Mouse (Mus musculus): Measurements from ENCODE around the gene Mast4.

The Mast4 gene

DNA sequence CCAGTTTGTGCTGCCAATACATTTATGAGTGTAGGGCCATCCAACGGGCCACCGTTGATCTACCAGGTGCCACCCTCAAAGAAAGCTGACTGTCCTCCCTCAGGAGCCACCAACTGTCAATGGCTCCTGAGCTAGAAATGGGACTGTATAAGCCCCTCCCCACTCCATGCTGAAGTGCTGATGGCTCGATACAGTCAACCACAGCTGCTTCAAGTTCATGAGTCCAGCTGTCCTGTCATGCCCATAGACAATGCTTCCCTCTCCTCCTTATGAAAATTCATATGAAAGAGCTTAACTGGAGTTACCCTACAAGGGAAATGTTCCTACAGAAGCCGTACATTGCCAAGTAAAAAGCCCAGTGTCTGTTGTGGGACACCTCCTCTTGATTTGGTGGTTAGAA, 93.2 kb downstream of the Mast4 start:
- no peak for DNase-seq (ENCODE audit: low spot score in 2 of 2)

GRCm38 (mm10) chr13:103239654-103240053, 94.6 kb downstream of the Mast4 start:
- DNase-seq (ENCODE audit: low spot score in 2 of 2), result no peak

GRCm38 (mm10) chr13:103238034-103238705, 96.1 kb downstream of the Mast4 start:
- no peak for DNase-seq (ENCODE audit: low spot score in 2 of 2)

- DNase-seq (ENCODE audit: low spot score in 2 of 2), result no peak
These were observed 102.1 kb downstream of the Mast4 start for GRCm38 (mm10) chr13:103232171-103232570.

- DNase-seq (ENCODE audit: low spot score in 2 of 2), result no peak
These were observed 105.2 kb downstream of the Mast4 start for GRCm38 (mm10) chr13:103229069-103229468.

DNA sequence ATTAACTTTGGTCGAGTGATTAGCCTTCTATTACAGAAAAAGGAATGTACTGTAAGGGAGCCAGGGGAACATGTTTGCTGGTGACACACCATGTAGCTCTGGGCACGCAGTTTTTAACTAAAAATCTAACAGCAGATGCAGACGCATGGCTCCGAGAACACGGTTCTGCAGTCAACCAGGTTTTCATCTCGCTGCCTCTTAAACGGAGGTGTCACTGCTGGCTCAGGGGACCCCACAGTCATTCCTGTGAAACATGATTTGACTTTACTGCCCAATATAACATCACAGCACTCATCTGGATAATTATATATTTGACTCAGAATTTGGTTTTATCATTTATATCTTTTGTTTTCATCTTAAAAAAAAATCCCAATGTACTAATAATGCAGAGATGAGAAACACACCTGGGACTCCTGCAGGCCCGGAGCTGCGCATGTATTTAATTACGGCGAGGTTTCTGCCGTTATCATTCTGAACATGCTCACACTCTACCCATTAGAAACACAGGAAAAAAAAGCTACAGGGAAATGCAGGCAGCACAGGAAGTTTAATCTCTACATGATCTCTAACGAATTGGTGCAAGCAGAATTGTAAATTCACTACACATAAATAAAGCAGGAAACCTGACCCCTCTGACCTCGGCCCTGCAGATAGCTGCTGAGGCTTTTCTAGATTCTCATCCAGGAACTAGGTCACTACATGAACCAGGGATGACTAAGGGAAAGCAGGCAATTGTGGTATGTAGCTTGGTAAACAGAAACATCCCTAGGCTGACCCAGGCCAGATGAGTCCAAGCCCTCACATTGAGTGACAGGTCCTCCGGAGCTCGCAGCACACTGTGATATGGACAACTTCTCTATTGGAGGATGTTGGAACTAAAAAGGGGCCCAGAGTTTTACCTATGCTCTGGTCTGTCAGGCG, 108.1 kb downstream of the Mast4 start:
- no peak for DNase-seq (ENCODE audit: low spot score in 2 of 2)

DNA sequence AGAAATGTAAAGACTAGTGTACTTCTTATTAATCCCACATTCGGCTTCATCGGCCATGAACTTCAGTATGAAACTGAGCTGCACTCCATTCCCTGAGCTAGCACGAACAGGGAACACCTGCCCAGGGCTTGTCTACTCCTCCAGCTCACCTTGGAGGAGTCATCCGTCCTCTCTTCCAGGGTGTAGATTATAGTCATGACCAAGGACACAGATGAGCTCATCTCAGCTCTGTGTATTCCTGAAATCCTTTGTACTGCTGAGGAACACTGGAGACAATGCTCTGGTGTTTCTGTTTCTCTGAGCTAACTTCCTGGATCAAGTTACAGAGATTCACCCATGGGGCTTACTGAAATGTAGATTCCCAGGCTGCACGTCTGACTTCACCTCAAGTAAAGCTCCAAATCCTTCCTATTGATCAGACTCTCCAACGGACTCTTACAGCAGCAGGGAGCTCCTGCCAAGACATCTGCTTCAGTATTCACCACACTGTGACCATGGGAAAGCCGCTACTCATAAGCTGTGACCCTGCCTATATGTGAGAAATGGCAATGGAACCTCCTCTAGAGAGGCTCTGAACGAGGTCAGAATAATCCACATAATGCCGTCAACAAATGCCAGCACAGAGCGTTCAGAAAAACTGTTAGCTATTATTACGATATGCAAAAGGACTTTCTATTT, 108.9 kb downstream of the Mast4 start:
- no peak for DNase-seq (ENCODE audit: low spot score in 2 of 2)

DNA sequence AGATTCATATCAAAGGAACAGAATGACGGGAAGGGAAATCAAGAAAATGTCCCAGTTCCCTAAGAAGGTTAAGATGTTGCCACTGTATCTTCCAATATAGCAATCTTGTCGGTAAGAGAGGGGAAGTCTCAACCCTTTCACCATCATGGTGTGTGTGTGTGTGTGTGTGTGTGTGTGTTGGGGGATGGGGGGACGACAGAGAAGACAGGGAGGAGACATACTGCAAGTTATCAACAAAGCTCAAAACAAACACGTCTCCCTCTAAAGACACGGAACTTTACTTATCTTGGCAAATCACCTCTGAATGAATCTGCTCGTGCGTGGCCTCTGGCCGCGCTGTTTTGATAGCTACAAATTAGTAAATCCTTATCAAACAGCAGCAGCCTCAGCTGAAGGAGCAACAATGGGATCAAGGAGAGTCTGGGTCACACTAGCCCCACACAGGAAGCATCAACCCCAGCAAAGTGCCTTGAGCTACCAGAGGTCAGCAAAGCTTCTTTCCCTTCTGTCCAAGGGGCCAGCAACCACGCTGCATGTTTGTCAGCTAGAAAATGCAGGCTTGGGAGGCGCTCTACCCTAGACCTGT, 113.7 kb downstream of the Mast4 start:
- DNase-seq (ENCODE audit: low spot score in 2 of 2), result no peak

DNA sequence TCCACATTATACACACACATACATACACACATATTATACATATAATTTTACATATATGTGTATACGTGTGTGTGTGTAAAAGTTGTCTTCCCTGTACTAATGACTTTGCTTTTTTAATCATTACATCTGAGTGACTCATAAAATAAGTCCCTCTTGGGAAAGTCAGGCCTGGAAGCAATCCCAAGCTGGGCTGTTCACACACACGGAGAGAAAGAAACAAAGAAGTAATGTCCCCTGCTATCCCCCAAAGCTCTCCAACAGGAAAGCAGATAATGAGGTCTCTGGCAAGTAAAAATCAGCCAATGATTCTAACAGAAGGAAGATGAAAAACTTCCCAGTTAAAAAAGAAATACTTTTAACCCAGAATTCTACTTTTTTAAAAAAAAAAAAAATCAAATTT, 114.3 kb downstream of the Mast4 start:
- peak in 1 of 2 experiments; percentile 15 for DNase-seq (ENCODE audit: low spot score in 2 of 2)

- no peak for DNase-seq (ENCODE audit: low spot score in 2 of 2)
These were observed 116.8 kb downstream of the Mast4 start for GRCm38 (mm10) chr13:103217486-103217885.

GRCm38 (mm10) chr13:103214506-103214905, 119.8 kb downstream of the Mast4 start:
- no peak for DNase-seq (ENCODE audit: low spot score in 2 of 2)

GRCm38 (mm10) chr13:103211953-103212352, 122.3 kb downstream of the Mast4 start:
- DNase-seq (ENCODE audit: low spot score in 2 of 2), result no peak

GRCm38 (mm10) chr13:103211501-103211941, 122.8 kb downstream of the Mast4 start:
- peak; percentile 34 to 67 for DNase-seq (ENCODE audit: low spot score in 2 of 2)

DNA sequence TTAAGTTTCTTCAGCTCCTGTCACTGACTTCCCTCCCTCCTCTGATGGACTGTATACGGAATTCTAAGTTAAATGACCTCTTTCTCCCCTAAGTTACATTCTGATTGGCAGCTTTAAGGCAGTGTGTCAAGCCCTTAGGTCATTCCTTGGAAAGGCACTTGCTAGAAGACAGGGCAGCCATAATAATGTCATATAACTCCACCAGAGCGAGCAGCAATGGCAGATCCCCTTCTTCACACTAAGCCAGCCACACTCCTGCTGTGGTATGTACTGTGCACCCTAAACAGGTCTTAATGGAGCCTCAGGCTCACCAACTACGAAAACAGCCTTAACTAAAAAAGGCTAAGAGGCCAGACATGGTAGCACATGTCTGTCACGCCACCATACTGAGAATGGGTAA, 123.6 kb downstream of the Mast4 start:
- DNase-seq (ENCODE audit: low spot score in 2 of 2), result no peak

GRCm38 (mm10) chr13:103207199-103207598, 127.1 kb downstream of the Mast4 start:
- no peak for DNase-seq (ENCODE audit: low spot score in 2 of 2)

DNA sequence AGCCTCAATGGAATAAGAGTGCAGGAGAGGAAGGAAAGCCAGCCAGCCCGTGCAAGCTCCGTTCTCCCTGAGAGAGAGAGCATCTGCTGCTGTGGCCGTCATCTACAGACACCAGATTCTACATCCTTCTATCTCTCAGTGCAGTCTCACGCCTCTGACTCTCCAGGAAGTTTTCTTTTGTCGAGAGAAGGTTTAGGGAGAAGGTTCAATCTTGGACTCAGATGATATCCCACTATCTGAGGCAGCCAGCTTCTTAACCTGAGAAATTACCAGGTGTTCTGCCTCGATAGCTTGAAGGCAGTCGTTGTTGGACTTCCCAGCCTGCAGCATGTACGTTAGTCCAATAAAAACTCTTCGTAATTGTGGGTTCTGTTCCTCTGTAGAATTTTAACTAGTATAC, 127.7 kb downstream of the Mast4 start:
- DNase-seq (ENCODE audit: low spot score in 2 of 2), result no peak

DNA sequence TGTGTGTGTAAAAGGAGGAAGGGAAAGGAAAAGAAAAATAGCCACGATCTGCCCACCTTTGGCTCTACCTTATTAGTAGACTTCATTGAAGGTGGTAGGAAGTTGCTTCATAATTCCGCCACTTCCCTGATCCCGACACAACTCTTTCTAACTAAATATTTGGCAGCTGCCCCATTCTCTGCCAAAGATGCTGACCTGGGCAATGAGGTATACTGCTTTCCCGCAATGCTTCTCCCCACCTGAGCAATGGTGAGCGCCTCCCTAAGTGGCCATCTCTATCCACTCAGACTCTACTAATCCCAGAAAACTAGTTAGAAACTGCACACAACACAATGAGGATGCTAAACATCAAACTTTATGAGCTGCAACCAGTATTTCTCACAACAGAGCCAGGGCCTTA, 129.1 kb downstream of the Mast4 start:
- DNase-seq (ENCODE audit: low spot score in 2 of 2), result no peak

GRCm38 (mm10) chr13:103203376-103203895, 130.9 kb downstream of the Mast4 start:
- DNase-seq (ENCODE audit: low spot score in 2 of 2), result no peak

DNA sequence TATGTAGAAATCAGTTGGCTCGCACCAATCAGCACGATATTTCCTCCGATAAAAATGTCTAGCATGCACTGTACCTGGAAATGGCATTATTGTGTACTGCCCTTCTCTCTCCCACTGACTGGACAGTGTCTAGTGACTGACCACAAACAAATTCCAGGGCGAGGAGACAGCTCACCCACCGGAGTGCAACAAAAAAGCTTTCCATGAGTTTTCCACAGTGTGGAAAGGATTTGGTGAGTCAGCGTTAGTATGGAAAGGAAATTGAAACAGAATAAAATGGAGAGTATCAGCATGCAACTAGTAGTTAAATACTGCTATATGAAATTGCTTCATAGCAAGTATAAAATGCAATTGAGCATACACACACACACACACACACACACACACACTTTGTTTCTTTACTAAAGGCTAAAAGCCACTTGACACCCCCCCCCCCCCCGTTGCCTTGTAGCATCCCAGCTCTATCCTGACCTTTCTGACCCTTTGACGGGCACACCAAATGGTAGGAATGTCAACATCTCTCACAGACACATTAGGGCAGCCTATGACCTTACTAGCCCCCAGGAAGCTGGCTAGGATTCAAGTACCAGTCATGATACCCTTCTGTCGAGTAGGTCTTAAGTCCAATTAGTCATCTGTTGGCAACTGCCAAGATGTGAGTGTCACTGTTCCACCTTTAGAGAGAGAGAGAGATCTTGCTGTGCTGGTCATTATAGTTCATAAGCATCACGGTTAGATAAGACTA, 133.1 kb downstream of the Mast4 start:
- no peak for DNase-seq (ENCODE audit: low spot score in 2 of 2)

DNA sequence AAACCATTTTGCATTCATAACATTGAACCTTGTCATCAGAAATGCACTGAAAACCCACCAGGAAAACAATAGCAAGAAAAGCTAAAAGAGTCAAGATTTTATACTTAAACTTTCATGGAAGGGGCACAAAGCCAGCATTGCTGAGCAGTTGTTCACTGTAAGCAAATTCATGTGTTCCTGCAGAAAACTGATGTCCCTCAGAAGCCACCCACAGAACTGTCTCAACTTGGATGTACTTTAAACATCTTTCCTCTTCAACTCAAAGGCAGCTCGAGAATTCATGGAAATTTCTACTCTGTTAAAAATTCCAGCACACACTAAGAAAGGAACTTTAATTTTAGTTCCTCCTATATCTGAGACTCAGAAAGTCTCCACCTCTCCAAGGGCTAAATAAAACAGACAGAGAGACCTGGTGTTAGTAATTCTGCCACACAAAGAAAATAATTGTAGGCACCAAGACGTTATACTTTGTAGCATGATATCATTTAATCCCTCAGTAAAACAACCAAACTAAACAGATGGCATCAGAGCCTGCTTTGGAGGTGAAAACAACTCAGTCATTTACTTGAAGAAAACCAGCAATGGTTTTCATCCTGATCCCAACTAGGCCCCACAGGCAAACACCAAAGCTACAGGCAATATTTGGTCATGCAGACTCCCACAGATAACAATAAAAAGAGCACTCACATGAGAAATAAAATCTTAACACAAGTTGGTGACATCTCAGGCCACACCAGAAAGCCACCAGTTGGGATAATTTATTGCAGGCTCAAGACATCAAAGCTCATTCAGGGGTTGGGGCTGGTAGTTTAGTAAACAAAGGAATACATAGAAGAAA, 134.3 kb downstream of the Mast4 start:
- no peak for DNase-seq (ENCODE audit: low spot score in 2 of 2)
